Mouse (Mus musculus) adrenal gland, postnatal 25 days (tissue): ENCODE measurements around the gene Golga4. TPM values are rescaled to one million over a fixed set of nuclear protein-coding genes. Genes with fewer than 3 reads are reported as not detected.
"Not testable (repeated sequence)": the region's sequence is repeated elsewhere in the genome, so short reads cannot be mapped to it uniquely, and the experiment has no call there.

Source experiments
- DNase-seq: peaks from one replicate; pipeline ENCODE4 v3.0.0; 2021; ENCODE audit warnings: mixed read lengths
- total RNA-seq: library from RNA; stranded (reverse); gene quantifications from 2 replicates; pipeline ENCODE4 v1.2.3, GENCODE M21; 2021

Golga4 gene
- total RNA-seq, 1 experiment from 2014 or later, result 119 TPM

DNA sequence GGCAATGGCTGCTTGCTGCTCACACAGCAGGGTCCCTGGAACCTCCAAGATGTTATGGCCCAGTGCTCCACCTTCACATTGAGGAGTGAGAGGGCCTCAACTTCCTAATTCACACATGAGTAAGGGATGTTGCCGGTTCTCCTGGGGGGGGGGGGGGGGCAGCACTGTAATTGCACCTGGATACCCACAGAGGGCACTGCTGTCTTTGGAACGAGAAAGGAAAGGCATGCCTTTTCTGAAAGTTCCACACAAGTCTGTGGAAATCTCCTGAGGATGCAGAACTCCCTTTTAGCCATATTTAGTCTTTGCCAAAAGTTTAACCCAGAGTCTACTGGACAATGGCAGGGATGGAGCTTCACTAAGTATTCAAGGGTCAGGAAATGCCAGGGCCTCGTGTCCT lies 83.2 kb downstream of the Golga4 start:
- DNase-seq, result no peak

DNA sequence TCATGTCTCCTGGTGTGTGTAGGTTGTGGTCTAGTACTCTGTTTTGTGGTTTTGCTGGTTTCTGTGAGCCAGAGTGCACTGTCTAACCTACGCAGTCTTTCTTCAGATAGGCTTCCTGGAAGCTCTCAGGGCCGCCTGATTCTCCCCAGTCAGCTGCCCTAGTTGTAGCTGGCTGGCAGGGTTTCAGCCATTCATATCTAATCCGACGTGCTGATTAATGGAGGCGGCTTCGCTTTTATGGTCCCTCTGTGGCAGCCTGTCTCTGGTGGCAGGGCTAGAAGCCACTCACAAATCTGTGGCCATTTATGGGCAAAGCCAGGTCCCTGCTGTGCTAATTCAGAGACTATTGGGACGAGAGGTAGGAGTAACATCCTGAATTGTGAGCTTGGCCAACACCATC lies 84.2 kb downstream of the Golga4 start:
- DNase-seq, result peak; percentile 58

DNA sequence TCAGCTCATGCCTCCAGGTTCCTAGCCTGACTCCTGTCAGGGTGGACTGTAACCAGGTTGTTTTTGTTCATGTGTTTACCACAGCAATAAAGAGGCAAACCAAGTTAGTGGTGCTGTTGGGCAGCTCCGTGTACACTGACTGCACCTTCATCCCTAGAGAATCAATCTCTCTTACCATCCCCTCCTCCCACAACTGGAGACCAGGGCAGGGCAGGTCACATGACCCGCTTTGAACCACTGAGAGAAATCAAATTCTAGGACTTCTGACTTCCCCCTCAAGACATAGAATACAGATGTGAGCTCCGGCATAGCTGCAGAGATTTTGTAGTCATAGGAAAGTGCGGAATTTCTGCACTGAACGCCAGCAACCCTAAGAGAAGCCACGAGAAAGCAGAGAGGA lies 85.6 kb downstream of the Golga4 start:
- no peak for DNase-seq

DNA sequence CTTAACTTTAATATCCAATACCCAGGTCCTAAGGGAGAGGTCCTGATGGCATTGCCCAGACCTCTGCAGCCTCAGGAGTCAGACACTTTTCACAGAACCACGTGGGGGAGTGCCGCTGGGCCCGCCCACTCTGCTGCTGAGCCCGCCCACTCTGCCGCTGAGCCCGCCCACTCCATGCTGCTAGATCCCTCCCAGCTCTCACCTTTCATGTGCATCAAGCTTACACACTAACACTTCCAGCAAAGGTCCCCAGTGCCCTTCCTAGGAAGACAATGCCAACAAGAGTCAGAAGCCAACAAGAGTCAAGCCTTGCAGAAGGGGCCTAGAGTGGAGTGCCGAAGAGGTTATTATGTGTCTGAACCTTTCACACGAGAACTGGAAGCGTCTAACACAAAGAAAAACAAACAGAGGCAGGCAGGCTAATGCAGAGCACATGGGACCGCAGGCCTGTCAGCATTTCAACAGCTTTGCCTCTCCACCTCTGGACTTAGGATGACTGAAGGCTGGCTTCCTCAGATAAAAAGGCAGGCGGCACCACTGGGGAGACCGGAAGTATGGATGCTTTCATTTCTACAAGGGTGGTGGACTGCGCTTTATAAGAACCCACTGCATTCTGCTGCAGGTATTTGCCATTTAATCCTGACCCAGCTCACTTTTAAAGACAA lies 86.7 kb downstream of the Golga4 start:
- no peak for DNase-seq

GRCm38 (mm10) chr9:118593443-118593842 lies 87.4 kb downstream of the Golga4 start:
- DNase-seq, result no peak

DNA sequence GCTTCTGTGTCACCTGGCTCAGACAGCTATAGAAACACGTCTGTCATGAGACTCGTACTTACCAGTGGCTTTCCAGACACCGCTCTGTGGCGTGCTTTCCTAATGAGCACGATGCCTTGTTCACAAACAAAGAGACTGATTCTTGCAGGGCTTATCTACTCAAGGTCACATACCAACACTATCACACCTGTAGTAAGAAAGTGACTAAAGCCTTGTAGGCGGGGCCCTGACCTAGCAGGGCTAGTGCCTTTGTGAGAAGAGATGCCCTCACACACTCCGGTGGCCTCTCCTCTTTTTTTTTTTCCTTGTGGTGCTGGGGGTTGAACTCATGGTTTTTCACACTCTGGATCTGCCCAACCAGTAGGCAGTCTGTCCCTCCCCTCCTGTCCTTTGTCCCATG lies 90.7 kb downstream of the Golga4 start:
- DNase-seq, result no peak

- DNase-seq, result not testable (repeated sequence)
Observed at GRCm38 (mm10) chr9:118600393-118600792, 94.3 kb downstream of the Golga4 start.

DNA sequence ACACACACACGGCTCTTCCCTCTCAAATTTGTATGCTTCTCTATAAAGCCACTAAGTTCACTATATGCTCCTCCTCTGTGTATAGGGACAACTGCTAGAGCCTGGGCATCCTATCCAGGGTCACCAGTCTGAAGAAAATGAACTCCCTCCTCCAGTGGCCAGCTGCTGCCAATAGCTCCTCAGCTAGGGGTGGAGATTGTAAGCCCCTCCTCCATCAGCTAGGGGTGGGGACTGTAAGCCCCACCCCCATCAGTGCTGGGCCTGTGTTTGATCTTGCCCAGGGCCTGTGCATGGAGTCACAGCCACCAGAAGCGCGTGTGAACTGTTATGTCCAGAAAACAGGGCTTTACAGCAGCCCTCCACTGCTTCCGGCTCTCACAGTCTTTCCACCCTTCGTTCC lies 96.5 kb downstream of the Golga4 start:
- no peak for DNase-seq

GRCm38 (mm10) chr9:118606148-118606816 lies 100.2 kb downstream of the Golga4 start, which contains the start of gene Itga9:
Gene Itga9 (plus strand): TSS chr9:118606690.
- peak; percentile 93 for DNase-seq

GRCm38 (mm10) chr9:118606817-118607371 lies 100.8 kb downstream of the Golga4 start:
- DNase-seq, result peak; percentile 49

- no peak for DNase-seq
Observed at GRCm38 (mm10) chr9:118607701-118608401, 101.8 kb downstream of the Golga4 start.

DNA sequence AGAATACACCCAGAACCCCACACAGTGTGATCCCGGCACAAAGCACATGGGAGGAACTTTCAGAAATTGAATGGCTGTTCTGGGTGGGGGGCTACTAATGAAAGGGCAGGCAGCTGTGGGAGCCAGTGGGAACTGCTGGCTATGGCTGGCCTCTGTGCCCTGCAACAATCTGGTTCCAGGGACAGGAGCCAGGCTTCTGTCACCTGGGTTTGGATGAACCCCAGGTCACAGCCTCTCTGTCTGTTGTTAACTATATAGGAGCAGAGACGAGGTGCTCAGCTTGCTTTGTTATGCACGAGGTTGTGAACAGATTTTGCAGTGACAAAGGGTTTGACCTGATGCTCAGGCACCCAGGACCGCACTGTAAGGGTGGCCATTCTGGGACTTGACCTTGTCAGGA lies 102.5 kb downstream of the Golga4 start:
- no peak for DNase-seq

DNA sequence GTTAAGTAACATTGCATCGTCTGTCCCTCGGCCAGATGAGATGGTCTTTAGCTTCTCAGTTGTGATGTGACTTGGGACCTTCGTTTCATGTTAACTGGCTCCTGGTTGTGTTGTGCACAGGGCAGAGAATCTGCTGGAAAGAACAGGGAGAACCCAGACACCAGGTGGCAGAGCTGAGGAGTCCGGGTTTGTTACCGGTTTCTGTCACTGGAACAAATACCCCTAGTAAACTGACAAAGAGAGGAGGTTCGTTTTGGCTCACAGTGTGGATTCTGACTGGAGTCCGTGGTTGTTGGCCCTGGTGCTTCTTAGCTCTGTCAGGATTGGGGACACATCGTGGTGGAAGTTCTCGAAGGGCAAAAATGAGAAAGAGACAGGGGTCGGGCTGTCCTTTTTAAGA lies 104.0 kb downstream of the Golga4 start:
- peak; percentile 45 for DNase-seq

DNA sequence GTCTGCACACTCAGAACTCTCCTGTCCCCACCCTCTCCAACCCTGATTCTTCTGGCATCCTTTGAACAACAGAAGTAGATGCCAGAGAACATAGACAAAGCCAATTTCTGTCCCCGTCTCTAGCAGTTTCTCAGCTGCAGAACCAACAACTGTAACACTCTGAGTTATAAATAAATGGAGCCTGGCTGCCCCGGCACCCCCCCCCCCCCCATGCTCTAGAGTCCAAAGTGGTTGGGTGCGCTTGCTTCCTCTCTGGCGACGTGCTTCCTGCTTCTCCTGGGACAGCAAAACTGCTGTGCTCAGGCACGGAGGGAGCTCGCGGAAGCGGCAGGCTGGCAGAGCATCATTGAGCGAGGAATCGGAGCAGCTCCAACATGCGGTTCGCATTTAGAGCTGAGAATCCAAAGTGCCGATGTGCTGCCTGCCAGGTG lies 105.1 kb downstream of the Golga4 start:
- no peak for DNase-seq

GRCm38 (mm10) chr9:118611958-118612581 lies 106.0 kb downstream of the Golga4 start:
- no peak for DNase-seq

- no peak for DNase-seq
Observed at GRCm38 (mm10) chr9:118617237-118617636, 111.2 kb downstream of the Golga4 start.

GRCm38 (mm10) chr9:118618732-118619250 lies 112.7 kb downstream of the Golga4 start:
- peak; percentile 20 for DNase-seq

- DNase-seq, result no peak
Observed at GRCm38 (mm10) chr9:118620807-118621206, 114.7 kb downstream of the Golga4 start.

DNA sequence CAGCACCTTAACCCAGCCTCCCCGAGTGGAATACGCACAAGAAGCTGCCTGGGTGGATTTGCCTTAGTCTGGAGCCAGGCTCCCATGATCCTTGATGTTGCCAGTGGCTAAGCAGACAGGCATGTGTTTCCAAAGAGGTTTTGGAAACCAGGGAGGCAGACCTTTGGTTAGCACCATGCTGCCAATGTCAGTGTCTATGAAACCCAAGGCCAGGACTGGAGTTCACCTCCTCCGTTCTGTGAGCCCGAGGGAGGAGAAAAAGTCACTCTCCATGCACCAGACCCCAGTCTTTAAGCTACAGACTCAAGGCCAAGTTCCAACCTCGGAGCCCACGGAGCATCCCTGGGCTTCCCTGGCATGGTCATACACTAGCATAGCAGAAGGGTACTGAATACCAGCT lies 115.6 kb downstream of the Golga4 start:
- DNase-seq, result no peak

DNA sequence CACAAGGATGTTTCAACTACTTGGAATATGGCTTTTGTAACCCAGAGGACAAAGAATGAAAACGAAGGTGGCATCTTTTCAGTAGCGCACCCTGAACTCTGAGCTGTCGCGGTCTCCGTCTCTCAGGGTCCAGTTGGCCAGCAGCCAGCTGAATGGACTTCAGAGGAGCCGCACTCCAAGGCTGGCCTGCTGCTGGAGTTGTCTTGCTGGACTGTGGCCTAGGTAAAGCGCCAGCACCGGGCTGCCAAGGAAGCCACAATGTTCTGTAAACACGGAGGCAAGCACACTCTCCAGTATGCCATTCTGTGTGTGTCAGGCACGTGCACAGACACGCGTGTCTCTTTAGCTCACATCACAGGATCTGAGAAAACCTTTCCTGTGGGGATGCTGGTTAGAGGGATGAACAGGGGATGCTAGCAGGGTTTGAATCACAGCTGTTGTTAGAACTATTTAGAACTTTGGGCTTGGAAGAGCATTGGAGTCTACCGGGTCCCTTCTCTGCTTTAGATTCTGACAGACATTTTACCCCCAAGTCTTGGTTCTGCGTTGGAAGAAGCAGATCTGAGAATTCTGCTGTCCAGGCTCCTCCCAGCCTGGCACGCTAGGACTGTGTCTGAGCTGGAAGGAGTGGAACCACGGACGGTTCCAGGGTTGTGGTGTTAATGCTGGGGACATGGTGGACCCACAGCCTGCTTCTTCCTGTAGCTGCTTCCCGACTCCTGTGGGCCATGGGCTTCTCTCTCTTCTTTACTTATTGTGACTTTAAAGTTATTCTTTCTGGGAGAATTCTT lies 116.5 kb downstream of the Golga4 start:
- peak; percentile 85 for DNase-seq

DNA sequence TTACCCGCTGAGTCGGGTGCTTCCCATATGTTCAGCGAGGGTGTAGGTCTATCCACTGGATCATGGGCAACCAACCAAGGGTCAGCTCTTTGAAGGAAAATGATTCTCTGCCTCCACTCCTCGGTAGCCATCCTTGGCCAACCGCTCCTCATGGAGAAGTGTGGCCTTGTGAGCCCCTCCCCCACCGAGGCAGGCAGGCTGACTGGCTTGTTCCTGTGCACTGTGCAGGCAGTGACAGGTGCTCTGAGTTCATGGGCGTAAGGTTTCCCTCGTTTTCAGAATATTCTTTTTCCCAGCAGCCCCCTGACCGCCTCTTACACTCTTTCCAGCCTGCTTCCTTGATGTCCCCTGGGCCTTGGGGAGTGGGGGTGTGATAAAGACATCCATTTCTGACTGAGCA lies 117.4 kb downstream of the Golga4 start:
- DNase-seq, result no peak
